Mouse (Mus musculus): ENCODE measurements around the gene Crhbp.

Gene Crhbp

GRCm38 (mm10) chr13:95418575-95419203, 26.0 kb downstream of the Crhbp start:
- no peak for DNase-seq

GRCm38 (mm10) chr13:95412257-95412656, 32.5 kb downstream of the Crhbp start:
- DNase-seq = no peak

- no peak for DNase-seq
Observed at GRCm38 (mm10) chr13:95393242-95393641, 51.5 kb downstream of the Crhbp start.

GRCm38 (mm10) chr13:95389866-95390865, 54.6 kb downstream of the Crhbp start:
- DNase-seq = peak; percentile 30 to 35

GRCm38 (mm10) chr13:95388226-95388625, 56.5 kb downstream of the Crhbp start:
- no peak for DNase-seq

- no peak for DNase-seq
Observed at GRCm38 (mm10) chr13:95382418-95382817, 62.3 kb downstream of the Crhbp start.
